Mouse (Mus musculus) neural tube, embryonic 14.5 days (tissue): ENCODE results near the gene Mfsd8. TPM values are rescaled to one million over a fixed set of nuclear protein-coding genes. Genes with fewer than 3 reads are reported as not detected.

Source experiments
- ATAC-seq: fragments of 200-750 bp; cut with Nextera tagmentation; 2 replicates; pipeline ENCODE4 v1.8.0; 2017; ENCODE audit warnings: low read depth, mild to moderate bottlenecking, moderate TSS enrichment, moderate library complexity
- H3K27ac ChIP-seq: fragments of 300-500 bp; sonication (generic); 2 replicates; pipeline ENCODE4 v1.5.1; 2014; ENCODE audit warnings: low read depth, mild to moderate bottlenecking, control low read depth, low read length, moderate library complexity, mixed read lengths
- H3K27me3 ChIP-seq: fragments of 300-500 bp; sonication (generic); 2 replicates; pipeline ENCODE4 v1.6.1; 2014; ENCODE audit warnings: low read length; ENCODE audit not compliant: control insufficient read depth, insufficient read depth
- H3K36me3 ChIP-seq: fragments of 300-500 bp; sonication (generic); 2 replicates; pipeline ENCODE4 v1.6.1; 2014; ENCODE audit warnings: low read length, mixed read lengths; ENCODE audit not compliant: control insufficient read depth, insufficient read depth
- H3K4me1 ChIP-seq: fragments of 300-500 bp; sonication (generic); 2 replicates; pipeline ENCODE4 v1.6.1; 2014; ENCODE audit warnings: low read length; ENCODE audit not compliant: control insufficient read depth, insufficient read depth
- H3K4me2 ChIP-seq: fragments of 300-500 bp; sonication (generic); 2 replicates; pipeline ENCODE4 v1.6.1; 2014; ENCODE audit warnings: mild to moderate bottlenecking, low read depth, low read length, control low read depth
- H3K4me3 ChIP-seq: fragments of 300-500 bp; sonication (generic); 2 replicates; pipeline ENCODE4 v1.5.1; 2014; ENCODE audit warnings: low read depth, low read length, control low read depth, mixed read lengths
- H3K9ac ChIP-seq: fragments of 300-500 bp; sonication (generic); replicated peaks from 2 replicates; pipeline ENCODE4 v1.6.1; 2014; ENCODE audit warnings: low read depth, mild to moderate bottlenecking, control low read depth, low read length, mixed read lengths
- H3K9me3 ChIP-seq: fragments of 300-500 bp; sonication (generic); 2 replicates; pipeline ENCODE4 v1.6.1; 2016; ENCODE audit warnings: low read length; ENCODE audit not compliant: control insufficient read depth
- WGBS: fragments of 180-500 bp; shearing (Covaris S2); extraction: QIAGEN DNeasy Blood & Tissue Kit; methylation state at CpG from one replicate; pipeline ENCODE4 v1.1.7; 2014; 5-methylcytosine and 5-hydroxymethylcytosine counted together
- polyA plus RNA-seq: library from polyadenylated mRNA; unstranded; fragments of >200 nt; fragmentation: Nextera tagmentation; extraction: Ambion mirVana; gene quantifications from 2 replicates; pipeline ENCODE4 v1.2.1, GENCODE M21; 2014

Gene Mfsd8
- polyA plus RNA-seq, 1 experiment from 2014 or later, result 14.9 TPM

- Histone ChIP-seq H3K27me3 (no peaks in the 10 kb centered on the region), H3K4me2 (no peak overlapping the region), H3K27ac (no peak overlapping the region), H3K4me3 (no peak overlapping the region), H3K36me3 (peaks cover 22% of the 10 kb centered on the region; the same call in 1 of the 2 replicates), H3K4me1 (no peaks in the 10 kb centered on the region), H3K9me3 (no peaks in the 10 kb centered on the region), H3K9ac (no peak overlapping the region)
- no peak for ATAC-seq
- 61% methylated on average over 2 of the region's 2 CpGs for WGBS
These were observed 36.8 kb downstream of the Mfsd8 start for GRCm38 (mm10) chr3:40809894-40810293.

- no peaks in the 10 kb centered on the region for H3K4me1 ChIP-seq
- ATAC-seq, result no peak
- WGBS, result 86% methylated on average over 10 of the region's 10 CpGs
- H3K4me3 ChIP-seq, result no peak overlapping the region
- H3K9ac ChIP-seq, result no peak overlapping the region
- no peak overlapping the region for H3K27ac ChIP-seq
- H3K4me2 ChIP-seq, result no peak overlapping the region
- H3K27me3 ChIP-seq, result no peaks in the 10 kb centered on the region
- H3K36me3 ChIP-seq, result peaks cover 22% of the 10 kb centered on the region; the same call in 1 of the 2 replicates
- H3K9me3 ChIP-seq, result no peaks in the 10 kb centered on the region
These were observed 38.0 kb downstream of the Mfsd8 start for GRCm38 (mm10) chr3:40808686-40809085.

- Histone ChIP-seq H3K27ac (no peak overlapping the region), H3K9me3 (no peaks in the 10 kb centered on the region), H3K27me3 (no peaks in the 10 kb centered on the region), H3K9ac (no peak overlapping the region), H3K4me3 (no peak overlapping the region), H3K4me2 (no peak overlapping the region), H3K4me1 (no peaks in the 10 kb centered on the region), H3K36me3 (peaks cover 14% of the 10 kb centered on the region; the same call in 1 of the 2 replicates)
- no peak for ATAC-seq
- 81% methylated on average over 2 of the region's 2 CpGs for WGBS
These were observed 39.8 kb downstream of the Mfsd8 start for GRCm38 (mm10) chr3:40806871-40807270.

- no peaks in the 10 kb centered on the region for H3K27me3 ChIP-seq
- peak overlapping the region; percentile 58 for H3K9ac ChIP-seq
- peak overlapping the region; percentile 86 for H3K4me3 ChIP-seq
- no peaks in the 10 kb centered on the region for H3K36me3 ChIP-seq
- peak; percentile 84 for ATAC-seq
- H3K4me2 ChIP-seq, result peak overlapping the region; percentile 94
- no peaks in the 10 kb centered on the region; the same call in 1 of the 2 replicates for H3K4me1 ChIP-seq
- no peaks in the 10 kb centered on the region for H3K9me3 ChIP-seq
- 0% methylated on average over 35 of the region's 37 CpGs for WGBS
- H3K27ac ChIP-seq, result no peak overlapping the region
These were observed 46.3 kb downstream of the Mfsd8 start for GRCm38 (mm10) chr3:40800373-40800823.

- ATAC-seq, result peak; percentile 97
- H3K36me3 ChIP-seq, result no peaks in the 10 kb centered on the region
- peak within 1 kb of the TSS; percentile 86 for H3K4me3 ChIP-seq
- no peaks in the 10 kb centered on the region for H3K27me3 ChIP-seq
- H3K4me2 ChIP-seq, result peak within 1 kb of the TSS; percentile 94
- H3K9ac ChIP-seq, result peak within 1 kb of the TSS; percentile 58
- 3% methylated on average over 66 of the region's 66 CpGs for WGBS
- H3K9me3 ChIP-seq, result no peaks in the 10 kb centered on the region
- H3K27ac ChIP-seq, result no peak within 1 kb of the TSS; the same call in 1 of the 2 replicates
- no peaks in the 10 kb centered on the region; the same call in 1 of the 2 replicates for H3K4me1 ChIP-seq
These were observed 46.9 kb downstream of the Mfsd8 start, which contains the start of gene Plk4 for GRCm38 (mm10) chr3:40799530-40800372. Gene Plk4, plus strand, starts transcription at chr3:40800019.

GRCm38 (mm10) chr3:40798500-40798899 is 48.2 kb downstream of the Mfsd8 start:
- H3K9ac ChIP-seq, result no peak overlapping the region
- H3K4me2 ChIP-seq, result no peak overlapping the region
- no peaks in the 10 kb centered on the region for H3K9me3 ChIP-seq
- ATAC-seq, result no peak; the same call in 1 of the 2 replicates
- WGBS, result 37% methylated on average over 7 of the region's 7 CpGs
- no peaks in the 10 kb centered on the region for H3K36me3 ChIP-seq
- H3K27ac ChIP-seq, result no peak overlapping the region
- no peaks in the 10 kb centered on the region; the same call in 1 of the 2 replicates for H3K4me1 ChIP-seq
- no peak overlapping the region for H3K4me3 ChIP-seq
- H3K27me3 ChIP-seq, result no peaks in the 10 kb centered on the region

GRCm38 (mm10) chr3:40798054-40798453 is 48.6 kb downstream of the Mfsd8 start:
- no peaks in the 10 kb centered on the region; the same call in 1 of the 2 replicates for H3K4me1 ChIP-seq
- H3K9ac ChIP-seq, result no peak overlapping the region
- no peaks in the 10 kb centered on the region for H3K27me3 ChIP-seq
- H3K9me3 ChIP-seq, result no peaks in the 10 kb centered on the region
- no peak overlapping the region for H3K4me2 ChIP-seq
- WGBS, result 88% methylated on average over 1 of the region's 1 CpGs
- H3K27ac ChIP-seq, result no peak overlapping the region
- no peaks in the 10 kb centered on the region for H3K36me3 ChIP-seq
- ATAC-seq, result no peak
- no peak overlapping the region for H3K4me3 ChIP-seq

- H3K4me3 ChIP-seq, result no peak overlapping the region
- H3K27me3 ChIP-seq, result no peaks in the 10 kb centered on the region
- no peak overlapping the region for H3K9ac ChIP-seq
- ATAC-seq, result no peak
- no peaks in the 10 kb centered on the region for H3K4me1 ChIP-seq
- no peaks in the 10 kb centered on the region for H3K9me3 ChIP-seq
- no peak overlapping the region for H3K27ac ChIP-seq
- WGBS, result 84% methylated on average over 2 of the region's 2 CpGs
- H3K4me2 ChIP-seq, result no peak overlapping the region
- peaks cover 11% of the 10 kb centered on the region; the same call in 1 of the 2 replicates for H3K36me3 ChIP-seq
These were observed 52.9 kb downstream of the Mfsd8 start for GRCm38 (mm10) chr3:40793783-40794182.
